Mouse (Mus musculus) ovary, postnatal 36 days (tissue): ENCODE results near the gene Mymk.

Source experiments
- DNase-seq: peaks from one replicate; pipeline ENCODE4 v3.0.0; 2022; ENCODE audit warnings: low spot score, mixed read lengths

Mymk gene

GRCm38 (mm10) chr2:27078312-27078711 is 6.3 kb upstream of the Mymk start:
- DNase-seq = no peak

- DNase-seq = no peak
Observed at GRCm38 (mm10) chr2:27077655-27078244, 5.8 kb upstream of the Mymk start.

- DNase-seq = peak; percentile 41
Observed at GRCm38 (mm10) chr2:27075485-27075884, 3.5 kb upstream of the Mymk start.

DNA sequence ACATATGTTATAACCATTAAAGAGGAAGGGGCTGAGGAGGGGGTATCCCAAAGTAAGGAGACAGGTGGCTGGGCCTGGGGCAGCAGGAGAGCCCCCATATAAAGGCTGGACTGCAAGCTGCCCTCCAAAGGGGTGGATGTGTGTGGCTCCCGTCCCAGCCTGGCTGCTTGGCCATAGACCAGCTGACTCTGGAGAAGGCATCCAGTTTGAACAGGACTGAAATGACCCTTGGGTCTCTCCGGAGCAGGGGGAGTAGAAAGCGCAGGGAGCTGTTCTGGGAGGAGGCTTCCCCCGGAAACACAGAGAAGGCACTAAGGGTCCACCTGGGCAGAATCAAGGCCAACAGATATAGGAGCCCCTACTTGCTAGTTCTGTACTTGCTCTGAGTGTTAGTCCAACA is 2.8 kb upstream of the Mymk start:
- DNase-seq = no peak

DNA sequence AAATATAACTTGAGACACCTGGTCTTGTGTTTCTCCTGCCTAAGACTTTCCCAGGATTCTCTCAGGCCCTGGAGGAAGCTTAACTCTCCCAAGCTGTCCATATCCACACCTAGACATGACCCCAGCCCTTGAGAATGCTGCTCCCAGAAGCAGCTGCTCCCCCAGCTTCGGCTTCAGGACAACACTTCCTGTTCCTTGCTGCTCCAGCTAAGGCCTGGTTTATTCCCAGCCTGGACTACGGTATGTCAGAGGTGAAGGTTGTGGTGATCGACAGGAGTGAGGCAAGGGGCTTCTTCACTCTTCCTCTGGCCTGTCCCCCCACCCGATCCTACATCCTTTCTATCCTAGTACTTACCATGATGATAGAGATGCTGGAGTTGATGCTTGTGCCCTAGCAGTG is 1.4 kb upstream of the Mymk start:
- no peak for DNase-seq

GRCm38 (mm10) chr2:27071137-27071536 is 842 bp downstream of the Mymk start:
- DNase-seq = peak; percentile 74

GRCm38 (mm10) chr2:27070247-27070813 is 1.6 kb downstream of the Mymk start:
- no peak for DNase-seq

GRCm38 (mm10) chr2:27069646-27070045 is 2.3 kb downstream of the Mymk start:
- DNase-seq = no peak

DNA sequence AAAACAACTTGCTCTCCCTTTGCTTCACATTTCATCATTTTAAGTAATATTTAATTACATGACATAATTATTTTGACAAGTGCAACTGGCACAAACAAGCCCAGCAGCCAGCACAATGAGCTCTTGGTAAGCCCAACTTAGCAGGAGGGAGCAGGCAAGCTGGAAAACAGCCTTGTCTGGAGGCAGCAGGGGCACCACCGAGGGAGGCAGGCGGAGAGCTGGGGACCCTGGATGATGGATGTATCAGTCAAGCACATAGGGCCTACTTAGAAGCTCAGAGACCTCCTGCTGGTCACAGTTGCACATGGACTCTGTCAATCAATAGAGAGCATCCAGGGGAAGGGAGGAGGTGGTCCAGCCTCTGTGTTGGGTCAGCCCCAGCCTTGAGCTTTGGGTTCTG is 4.0 kb downstream of the Mymk start:
- no peak for DNase-seq

DNA sequence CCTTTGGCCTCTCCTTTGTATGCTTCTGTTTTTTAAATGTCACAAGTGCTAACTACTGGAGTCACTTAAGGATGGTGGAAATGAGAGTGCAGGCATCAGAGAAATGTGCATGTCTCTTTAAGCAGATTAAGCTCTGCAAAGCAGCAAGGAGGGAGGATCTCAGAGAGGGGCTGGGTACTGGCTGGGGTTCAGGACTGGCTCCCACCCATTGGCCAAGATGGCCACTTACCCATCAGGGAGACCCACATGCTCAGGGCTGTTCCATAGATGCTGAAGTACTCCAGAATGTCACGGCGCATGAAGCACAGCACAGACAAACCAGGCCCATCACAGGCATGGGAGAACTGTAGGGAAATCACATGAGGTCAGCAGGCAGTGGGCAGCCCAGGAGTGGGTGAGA is 4.9 kb downstream of the Mymk start:
- no peak for DNase-seq

DNA sequence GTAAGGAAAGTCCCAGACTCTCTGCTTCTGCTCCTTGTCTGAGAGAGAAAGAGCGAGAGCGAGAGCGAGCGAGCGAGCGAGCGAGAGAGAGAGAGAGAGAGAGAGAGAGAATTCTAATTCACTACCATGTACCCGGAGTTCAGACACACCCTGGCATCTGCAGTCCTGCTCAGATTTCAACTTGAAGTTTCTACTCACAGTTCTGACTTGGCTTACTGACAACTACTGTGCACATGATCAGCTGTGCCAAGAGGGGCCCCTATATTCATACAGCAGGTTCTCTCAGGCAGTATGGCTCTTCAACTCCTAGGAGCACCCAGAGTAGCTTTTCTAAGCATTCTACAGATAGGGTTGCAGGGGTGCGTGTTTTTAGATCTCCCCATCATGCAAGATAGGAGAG is 12.8 kb downstream of the Mymk start:
- DNase-seq = no peak

DNA sequence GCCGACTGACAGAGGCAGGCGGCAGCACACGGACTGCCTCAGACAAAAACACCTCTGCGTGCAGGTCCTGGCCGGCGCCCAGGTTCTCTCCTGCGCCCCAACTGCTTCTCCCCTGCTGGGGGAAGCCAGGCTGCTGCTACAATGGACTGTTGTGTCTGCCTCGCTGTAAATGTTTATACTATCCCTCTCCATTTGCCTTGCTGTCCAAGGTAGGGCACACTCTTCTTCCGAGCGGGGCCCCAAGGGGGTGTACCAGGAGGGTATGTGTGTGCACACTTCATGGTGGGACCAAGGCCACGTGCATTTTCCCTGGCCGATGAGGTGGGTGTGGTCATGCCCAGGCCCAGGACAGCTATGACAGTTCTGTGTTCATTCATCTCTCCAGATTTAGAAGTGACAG is 13.2 kb downstream of the Mymk start:
- peak; percentile 55 for DNase-seq

GRCm38 (mm10) chr2:27058251-27058650 is 13.7 kb downstream of the Mymk start:
- DNase-seq = no peak

DNA sequence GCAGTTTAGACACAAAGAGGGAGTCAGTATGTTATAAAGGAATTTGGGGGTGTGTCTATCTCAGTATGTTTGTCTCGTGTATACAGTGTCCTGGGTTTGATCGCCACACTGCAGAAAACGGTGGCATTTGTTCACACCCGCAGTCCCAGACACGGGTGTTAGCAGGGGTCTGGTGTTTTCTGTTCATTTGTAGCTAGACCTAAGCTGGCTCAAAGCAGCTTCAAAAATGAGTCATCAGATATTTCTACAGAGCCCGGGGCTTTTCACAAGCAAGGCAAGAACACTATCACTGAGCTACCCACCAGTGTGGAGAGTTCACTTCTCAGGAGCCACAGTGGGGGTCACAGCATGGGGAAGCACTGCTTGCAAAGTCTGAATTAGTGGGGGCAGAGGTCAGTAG is 22.6 kb downstream of the Mymk start:
- DNase-seq = no peak

GRCm38 (mm10) chr2:27045979-27046770 is 25.8 kb downstream of the Mymk start:
- peak; percentile 63 for DNase-seq

DNA sequence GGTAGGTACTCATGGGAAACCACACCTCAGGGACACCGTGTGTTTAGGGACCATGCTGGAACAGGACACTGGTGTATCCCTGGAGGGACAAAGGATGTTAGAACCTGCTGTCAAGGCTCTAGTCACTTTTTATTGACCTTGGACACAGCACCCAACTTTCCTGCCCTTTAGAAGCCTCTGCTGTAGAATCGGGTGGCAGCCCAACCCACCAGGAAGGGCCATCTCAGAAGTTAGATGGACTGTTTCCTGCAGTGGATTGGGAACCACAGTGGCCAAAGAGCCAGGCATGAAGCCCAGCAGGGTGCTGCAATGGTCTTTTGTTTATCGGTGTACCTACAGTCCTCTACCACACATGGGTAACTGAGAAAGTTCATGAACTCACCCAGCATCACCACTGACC is 27.3 kb downstream of the Mymk start:
- DNase-seq = no peak

- no peak for DNase-seq
Observed at GRCm38 (mm10) chr2:27044166-27044565, 27.8 kb downstream of the Mymk start.

- DNase-seq = peak; percentile 86
Observed at GRCm38 (mm10) chr2:27043461-27043860, 28.5 kb downstream of the Mymk start.

- no peak for DNase-seq
Observed at GRCm38 (mm10) chr2:27042131-27042844, 29.7 kb downstream of the Mymk start.

GRCm38 (mm10) chr2:27039286-27039685 is 32.7 kb downstream of the Mymk start:
- no peak for DNase-seq

GRCm38 (mm10) chr2:27038596-27038995 is 33.4 kb downstream of the Mymk start:
- no peak for DNase-seq

GRCm38 (mm10) chr2:27037008-27037407 is 35.0 kb downstream of the Mymk start:
- no peak for DNase-seq

GRCm38 (mm10) chr2:27036003-27036402 is 36.0 kb downstream of the Mymk start:
- DNase-seq = no peak
